Mouse (Mus musculus) heart, postnatal 0 days (tissue): ENCODE results near the gene Gm5269.

ENCODE experiments used
- CTCF ChIP-seq: IDR thresholded peaks from 2 replicates; pipeline ENCODE4 v1.5.1; 2016; ENCODE audit warnings: antibody characterized with exemption, control low read depth, low read depth
- EP300 ChIP-seq: IDR thresholded peaks from 2 replicates; pipeline ENCODE4 v1.6.1; 2016; ENCODE audit warnings: antibody characterized with exemption, low read depth

GRCm38 (mm10) chr1:45845466-45845865 lies 44.6 kb downstream of the Gm5269 start:
- TF ChIP-seq CTCF = no peak
- no peak for TF ChIP-seq EP300
